Mouse (Mus musculus): ENCODE measurements around the gene Dst. TPM values are rescaled to one million over a fixed set of nuclear protein-coding genes. Genes with fewer than 3 reads are reported as not detected.

Dst gene
- polyA plus RNA-seq, 1 experiment from 2014 or later = 17.9 TPM

DNA sequence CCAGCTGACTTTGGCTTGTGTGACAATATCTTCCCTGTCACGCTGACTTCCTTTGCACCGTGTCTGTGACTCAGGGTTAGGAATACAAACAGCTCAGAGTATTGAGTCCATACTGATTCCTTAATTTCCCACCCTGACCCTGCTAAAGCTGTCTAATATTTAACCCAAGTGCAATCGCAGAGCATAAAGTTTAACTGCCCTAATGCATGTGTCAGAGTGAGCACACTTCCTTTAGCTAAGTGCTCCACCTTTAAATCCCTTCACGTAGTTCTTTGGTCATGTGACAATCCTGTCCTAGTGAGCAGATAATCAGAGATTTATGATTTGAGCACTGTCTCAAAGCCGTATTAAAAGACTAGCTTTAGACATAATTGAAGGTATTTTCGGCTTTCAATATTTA is 212.6 kb downstream of the Dst start:
- H3K4me2 ChIP-seq = peak overlapping the region; percentile 66
- H3K36me3 ChIP-seq = no peaks in the 10 kb centered on the region
- peaks cover 75% of the 10 kb centered on the region for H3K4me1 ChIP-seq
- no peak for ATAC-seq (ENCODE audit: extremely low read depth, insufficient number of reproducible peaks, low FRiP score, low TSS enrichment)
- no peaks in the 10 kb centered on the region for H3K9me3 ChIP-seq
- H3K4me3 ChIP-seq = peak overlapping the region; percentile 43
- 40% methylated on average over 6 of the region's 6 CpGs for WGBS
- H3K9ac ChIP-seq = peak overlapping the region; percentile 80
- H3K27ac ChIP-seq (replicated peaks) = peak overlapping the region; percentile 92
- H3K27me3 ChIP-seq (replicated peaks) = no peaks in the 10 kb centered on the region

DNA sequence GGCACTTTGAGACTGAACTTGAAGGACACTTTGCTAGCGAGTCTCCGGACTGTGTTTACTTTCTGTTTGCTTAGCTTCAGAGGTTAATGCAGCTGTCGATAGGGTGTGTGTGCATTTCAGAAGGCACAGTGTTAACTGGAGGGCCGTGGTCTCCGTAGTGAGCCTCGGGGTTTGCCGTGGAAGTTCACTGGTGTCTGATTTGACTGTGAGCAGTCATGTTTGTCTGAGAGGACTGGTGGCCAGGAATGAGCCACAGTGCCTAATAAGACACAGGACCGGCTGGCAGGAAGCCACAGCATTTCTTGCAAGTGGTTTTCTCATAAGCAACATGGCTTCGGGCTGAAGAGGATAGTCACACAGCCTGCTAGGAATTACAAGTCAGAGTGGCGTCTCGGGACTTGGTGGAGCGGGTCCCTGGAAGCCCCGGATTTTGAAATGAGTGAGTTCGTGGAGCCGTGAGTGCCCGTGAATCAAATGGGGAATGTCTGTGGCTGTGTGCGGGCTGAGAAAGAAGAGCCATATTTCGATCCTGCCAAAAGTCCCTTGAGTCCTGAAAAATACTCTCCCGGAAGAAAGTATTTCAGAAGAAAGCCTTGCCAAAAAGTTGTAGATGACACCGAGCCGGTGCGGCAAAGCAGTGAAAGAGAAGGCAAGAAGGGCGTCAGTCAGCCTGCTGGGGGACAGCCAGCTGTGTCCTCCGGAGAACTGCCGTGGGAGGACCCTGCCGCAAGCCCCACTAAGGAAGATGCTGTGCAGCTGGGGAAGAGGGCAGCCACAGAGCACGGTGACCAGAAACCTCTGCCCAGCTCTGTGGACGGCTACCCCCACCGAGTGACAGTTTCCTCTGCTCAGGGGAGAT is 213.4 kb downstream of the Dst start:
- H3K4me1 ChIP-seq = peaks cover 74% of the 10 kb centered on the region
- peak overlapping the region; percentile 43 for H3K4me3 ChIP-seq
- H3K9me3 ChIP-seq = no peaks in the 10 kb centered on the region
- no peak for ATAC-seq (ENCODE audit: extremely low read depth, insufficient number of reproducible peaks, low FRiP score, low TSS enrichment)
- peak overlapping the region; percentile 80 for H3K9ac ChIP-seq
- peak overlapping the region; percentile 66 for H3K4me2 ChIP-seq
- H3K27ac ChIP-seq (replicated peaks) = peak overlapping the region; percentile 92
- WGBS = 44% methylated on average over 29 of the region's 29 CpGs
- H3K27me3 ChIP-seq (replicated peaks) = no peaks in the 10 kb centered on the region
- H3K36me3 ChIP-seq = no peaks in the 10 kb centered on the region

DNA sequence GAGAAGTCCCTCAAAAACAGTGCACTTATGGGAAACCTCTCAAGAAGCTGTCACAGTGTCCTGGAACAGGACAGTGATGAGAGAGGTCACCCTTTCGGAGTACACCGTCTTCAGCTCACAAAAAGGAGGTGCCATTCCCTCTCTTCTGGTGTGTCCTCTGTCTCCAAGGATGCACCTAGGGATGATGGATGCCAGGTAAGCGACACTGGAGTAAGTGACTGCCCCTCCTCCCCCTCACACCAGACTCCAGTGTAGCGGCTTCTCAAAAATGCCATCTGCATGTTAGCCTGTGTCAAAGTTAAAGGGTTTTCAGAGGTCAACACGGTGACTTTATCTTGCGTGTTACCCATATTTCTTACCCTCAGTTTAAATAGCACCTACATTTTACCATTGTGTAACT is 214.2 kb downstream of the Dst start:
- no peaks in the 10 kb centered on the region for H3K27me3 ChIP-seq (replicated peaks)
- H3K9ac ChIP-seq = peak overlapping the region; percentile 47; the same call in 1 of the 2 replicates
- no peaks in the 10 kb centered on the region for H3K36me3 ChIP-seq
- peaks cover 74% of the 10 kb centered on the region for H3K4me1 ChIP-seq
- H3K9me3 ChIP-seq = no peaks in the 10 kb centered on the region
- H3K4me3 ChIP-seq = peak overlapping the region; percentile 43
- H3K4me2 ChIP-seq = peak overlapping the region; percentile 66
- peak overlapping the region; percentile 92 for H3K27ac ChIP-seq (replicated peaks)
- ATAC-seq (ENCODE audit: extremely low read depth, insufficient number of reproducible peaks, low FRiP score, low TSS enrichment) = no peak
- 69% methylated on average over 6 of the region's 6 CpGs for WGBS

DNA sequence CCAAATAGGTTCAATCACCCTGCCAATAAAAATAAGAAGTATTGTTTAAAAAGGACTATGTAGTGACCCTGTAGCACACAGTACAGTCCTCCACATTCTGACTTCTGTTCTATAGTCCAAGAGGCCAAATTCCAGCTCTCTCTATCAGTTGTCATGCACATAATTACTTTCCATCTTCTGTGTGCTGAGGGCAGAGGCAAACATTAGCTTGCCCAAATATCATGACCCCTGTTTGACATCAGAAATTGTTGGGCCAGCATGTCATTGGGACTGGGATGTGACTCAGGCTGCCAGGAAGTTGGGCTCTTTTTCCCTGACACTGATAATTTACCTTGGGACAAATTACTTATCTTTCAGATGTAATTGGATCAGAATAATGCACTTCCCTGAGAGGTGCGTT is 214.9 kb downstream of the Dst start:
- peak overlapping the region; percentile 43 for H3K4me2 ChIP-seq
- H3K4me3 ChIP-seq = no peak overlapping the region

DNA sequence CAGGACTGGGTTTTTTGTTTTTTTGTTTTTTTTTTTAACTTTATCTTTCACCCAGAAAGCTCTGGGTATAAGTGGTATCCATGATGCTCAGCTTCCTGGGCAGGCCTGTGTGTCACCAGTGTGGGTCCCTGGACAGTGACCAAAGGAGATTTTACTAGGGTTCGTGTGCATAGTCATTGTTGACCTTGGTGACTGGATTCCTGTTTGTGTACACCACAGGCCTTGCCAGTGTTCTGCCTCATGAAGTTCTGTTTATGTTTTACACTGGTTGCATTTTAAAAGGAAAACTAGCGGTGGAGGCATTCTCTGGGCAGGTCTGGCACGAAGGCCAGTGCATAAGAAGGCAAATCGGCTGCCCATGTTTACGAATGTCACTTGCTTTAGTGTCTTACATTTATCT is 215.3 kb downstream of the Dst start:
- H3K9me3 ChIP-seq = no peaks in the 10 kb centered on the region
- H3K27me3 ChIP-seq (replicated peaks) = no peaks in the 10 kb centered on the region
- no peak overlapping the region for H3K4me3 ChIP-seq
- peak overlapping the region; percentile 43 for H3K4me2 ChIP-seq
- H3K36me3 ChIP-seq = no peaks in the 10 kb centered on the region
- H3K4me1 ChIP-seq = peaks cover 81% of the 10 kb centered on the region
- H3K27ac ChIP-seq (replicated peaks) = peak overlapping the region; percentile 70
- 59% methylated on average over 5 of the region's 5 CpGs for WGBS
- no peak for ATAC-seq (ENCODE audit: extremely low read depth, insufficient number of reproducible peaks, low FRiP score, low TSS enrichment)
- H3K9ac ChIP-seq = no peak overlapping the region

More for the DNA sequence above, 214.9 kb downstream of the Dst start:
- Histone ChIP-seq H3K4me1 (peaks cover 80% of the 10 kb centered on the region), H3K27ac (replicated peaks) (peak overlapping the region; percentile 70), H3K9ac (no peak overlapping the region), H3K27me3 (replicated peaks) (no peaks in the 10 kb centered on the region), H3K36me3 (no peaks in the 10 kb centered on the region), H3K9me3 (no peaks in the 10 kb centered on the region)
- 26% methylated on average over 1 of the region's 1 CpGs for WGBS
- ATAC-seq (ENCODE audit: extremely low read depth, insufficient number of reproducible peaks, low FRiP score, low TSS enrichment) = no peak

DNA sequence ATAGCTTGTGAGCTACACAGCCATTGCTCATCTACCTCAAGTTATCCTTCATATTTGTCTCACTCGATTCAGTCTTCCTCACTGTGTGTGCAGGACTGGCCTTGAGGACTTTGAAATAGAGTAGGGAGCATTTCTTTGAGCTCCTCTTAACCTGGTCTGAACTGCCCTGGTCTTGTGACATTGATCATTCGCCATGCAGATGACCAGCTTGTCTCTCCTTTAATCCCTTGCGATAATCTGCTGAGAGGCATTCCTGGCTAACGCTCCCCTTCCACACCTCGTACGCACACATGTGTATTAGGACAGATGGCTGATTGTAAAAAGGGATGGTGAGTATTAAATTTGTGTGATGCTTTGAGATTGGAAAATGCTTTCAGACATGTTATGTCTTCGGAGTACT is 216.4 kb downstream of the Dst start:
- Histone ChIP-seq H3K9me3 (no peaks in the 10 kb centered on the region), H3K4me2 (no peak overlapping the region), H3K4me3 (no peak overlapping the region), H3K27ac (replicated peaks) (no peak overlapping the region), H3K36me3 (no peaks in the 10 kb centered on the region), H3K27me3 (replicated peaks) (no peaks in the 10 kb centered on the region), H3K9ac (no peak overlapping the region), H3K4me1 (peaks cover 92% of the 10 kb centered on the region)
- WGBS = 74% methylated on average over 7 of the region's 7 CpGs
- no peak for ATAC-seq (ENCODE audit: extremely low read depth, insufficient number of reproducible peaks, low FRiP score, low TSS enrichment)

DNA sequence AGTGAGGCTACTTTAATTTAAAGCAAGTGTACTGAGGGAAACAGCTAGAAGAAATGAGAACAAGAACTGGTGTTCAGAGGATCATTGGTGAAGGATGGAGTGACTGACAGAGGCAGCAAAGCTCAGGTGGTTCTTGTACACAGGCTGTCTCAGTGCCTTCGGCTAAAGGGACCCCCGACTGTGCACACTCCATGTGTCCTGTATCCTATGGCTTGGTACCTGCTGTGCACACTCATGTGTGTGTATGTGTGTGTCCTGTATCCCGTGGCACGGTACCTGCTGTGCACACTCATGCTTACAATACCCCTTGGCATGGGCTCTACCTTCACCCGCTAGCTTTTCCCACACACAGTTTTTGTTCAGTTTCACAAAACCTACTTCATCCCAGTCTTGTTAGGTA is 217.1 kb downstream of the Dst start:
- H3K27ac ChIP-seq (replicated peaks) = peak overlapping the region; percentile 34; the same call in 1 of the 2 replicates
- H3K27me3 ChIP-seq (replicated peaks) = no peaks in the 10 kb centered on the region
- H3K9ac ChIP-seq = peak overlapping the region; percentile 34; the same call in 1 of the 2 replicates
- H3K4me1 ChIP-seq = peaks cover 95% of the 10 kb centered on the region
- H3K4me3 ChIP-seq = no peak overlapping the region
- H3K9me3 ChIP-seq = no peaks in the 10 kb centered on the region
- no peak for ATAC-seq (ENCODE audit: extremely low read depth, insufficient number of reproducible peaks, low FRiP score, low TSS enrichment)
- 87% methylated on average over 5 of the region's 5 CpGs for WGBS
- no peak overlapping the region for H3K4me2 ChIP-seq
- no peaks in the 10 kb centered on the region for H3K36me3 ChIP-seq

DNA sequence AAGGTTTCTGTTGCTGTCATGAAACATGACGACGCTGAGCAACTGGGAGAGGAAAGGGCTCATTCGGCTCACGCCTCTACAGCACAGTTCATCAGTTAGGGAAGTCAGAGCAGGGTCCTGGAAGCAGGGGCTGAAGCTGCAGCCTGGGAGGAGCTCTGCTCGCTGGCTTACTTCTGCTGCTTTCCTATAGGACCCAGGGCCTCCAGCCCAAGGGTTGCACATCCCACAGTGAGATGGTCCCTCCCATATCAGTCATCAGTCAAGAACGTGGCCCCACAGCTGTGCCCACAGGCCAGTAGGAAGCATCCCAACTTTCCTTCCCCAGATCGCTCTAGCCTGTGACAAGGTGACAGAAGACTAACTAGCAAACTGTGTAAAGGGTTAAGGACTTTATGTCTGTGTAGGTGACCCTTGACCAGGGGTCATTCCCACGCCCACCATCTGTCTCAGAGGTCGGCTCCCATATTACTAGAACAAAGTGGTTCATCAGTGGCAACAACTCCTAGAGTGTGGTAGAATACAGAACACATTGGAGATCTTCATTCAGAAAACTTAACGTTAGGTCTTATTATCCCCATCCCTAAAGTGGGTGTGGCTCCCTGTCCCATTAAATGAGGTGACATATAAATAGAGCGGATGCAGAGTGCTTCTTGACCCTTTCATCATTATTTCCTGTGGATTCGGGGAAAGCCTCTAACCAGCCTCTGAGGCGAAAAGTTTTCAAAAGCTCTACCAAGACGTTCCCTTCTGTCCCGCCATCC is 219.9 kb downstream of the Dst start:
- peak overlapping the region; percentile 95 for H3K27ac ChIP-seq (replicated peaks)
- no peaks in the 10 kb centered on the region for H3K9me3 ChIP-seq
- H3K4me2 ChIP-seq = no peak overlapping the region
- H3K4me3 ChIP-seq = no peak overlapping the region
- 55% methylated on average over 15 of the region's 15 CpGs for WGBS
- H3K27me3 ChIP-seq (replicated peaks) = no peaks in the 10 kb centered on the region
- no peak for ATAC-seq (ENCODE audit: extremely low read depth, insufficient number of reproducible peaks, low FRiP score, low TSS enrichment)
- H3K4me1 ChIP-seq = peaks cover 95% of the 10 kb centered on the region
- H3K36me3 ChIP-seq = no peaks in the 10 kb centered on the region
- peak overlapping the region; percentile 33 for H3K9ac ChIP-seq

DNA sequence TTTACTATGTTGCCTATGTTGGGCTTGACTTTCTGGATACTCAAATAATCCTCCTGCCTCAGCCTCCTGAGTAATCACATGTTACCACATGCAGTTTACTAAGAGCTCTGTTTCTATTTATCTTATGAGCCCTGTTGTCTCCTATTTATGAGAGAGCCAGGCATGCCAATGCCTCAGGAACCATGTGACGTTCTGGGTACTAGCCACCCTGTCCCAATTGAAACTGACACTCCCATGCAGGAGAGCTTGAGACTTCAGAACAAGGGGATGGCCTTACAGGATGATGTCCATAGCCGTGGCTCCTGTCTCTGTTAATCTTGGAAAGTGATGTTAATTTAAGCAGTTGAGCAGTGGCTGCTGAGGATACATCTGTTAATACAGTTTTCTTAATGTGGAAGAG is 220.8 kb downstream of the Dst start:
- WGBS = 61% methylated on average over 2 of the region's 2 CpGs
- H3K4me1 ChIP-seq = peaks cover 95% of the 10 kb centered on the region

DNA sequence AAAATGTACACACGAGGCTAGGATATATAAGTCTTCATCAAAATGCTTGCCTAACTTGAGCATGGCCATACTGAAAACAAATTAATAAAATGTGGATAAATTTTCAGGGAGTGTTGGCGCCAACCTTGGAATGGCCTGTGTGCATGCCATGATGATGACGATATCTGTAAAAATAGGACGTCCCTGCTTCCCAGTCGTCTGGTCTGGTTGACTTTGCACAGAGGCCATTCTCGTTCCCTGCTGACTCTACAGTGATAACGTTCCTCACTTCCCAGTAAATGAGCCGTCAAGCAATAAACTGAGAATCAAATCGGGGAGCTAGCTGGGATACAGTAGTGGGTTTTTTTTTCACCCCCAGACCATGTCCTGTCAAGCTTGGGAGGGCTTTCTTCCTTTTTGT is 221.7 kb downstream of the Dst start:
- H3K4me2 ChIP-seq = peak overlapping the region; percentile 47
- peak overlapping the region; percentile 95 for H3K27ac ChIP-seq (replicated peaks)
- H3K4me1 ChIP-seq = peaks cover 95% of the 10 kb centered on the region
- WGBS = 23% methylated on average over 9 of the region's 9 CpGs
- peak overlapping the region; percentile 58 for H3K9ac ChIP-seq
- no peak overlapping the region for H3K4me3 ChIP-seq
- H3K36me3 ChIP-seq = no peaks in the 10 kb centered on the region
- no peaks in the 10 kb centered on the region for H3K27me3 ChIP-seq (replicated peaks)
- H3K9me3 ChIP-seq = no peaks in the 10 kb centered on the region
- no peak for ATAC-seq (ENCODE audit: extremely low read depth, insufficient number of reproducible peaks, low FRiP score, low TSS enrichment)

More for the DNA sequence above, 220.8 kb downstream of the Dst start:
- H3K36me3 ChIP-seq = no peaks in the 10 kb centered on the region
- H3K9ac ChIP-seq = no peak overlapping the region
- H3K27me3 ChIP-seq (replicated peaks) = no peaks in the 10 kb centered on the region
- ATAC-seq (ENCODE audit: extremely low read depth, insufficient number of reproducible peaks, low FRiP score, low TSS enrichment) = no peak
- no peak overlapping the region for H3K4me2 ChIP-seq
- H3K4me3 ChIP-seq = no peak overlapping the region
- H3K9me3 ChIP-seq = no peaks in the 10 kb centered on the region
- H3K27ac ChIP-seq (replicated peaks) = peak overlapping the region; percentile 95

DNA sequence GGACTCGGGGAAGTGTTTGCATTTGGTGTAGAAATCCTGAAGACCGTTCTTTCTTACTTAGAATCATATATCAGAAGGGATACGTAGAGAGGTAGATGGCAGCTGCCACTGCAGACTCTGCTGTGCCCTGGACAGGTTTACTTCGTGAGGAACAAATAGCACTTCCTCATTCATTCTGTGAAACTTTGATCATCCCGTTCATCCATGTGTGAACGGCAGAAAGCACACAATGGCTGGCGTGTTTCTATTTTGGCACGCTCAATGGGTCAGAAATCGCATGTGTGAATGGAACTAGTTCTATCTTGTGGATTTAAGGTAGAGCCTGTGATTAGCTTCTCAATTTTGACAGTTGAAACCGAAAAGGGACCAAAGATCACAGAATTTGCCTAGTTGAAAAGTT is 222.8 kb downstream of the Dst start:
- no peaks in the 10 kb centered on the region for H3K9me3 ChIP-seq
- H3K4me2 ChIP-seq = no peak overlapping the region
- H3K36me3 ChIP-seq = peaks cover 8% of the 10 kb centered on the region
- no peak overlapping the region for H3K9ac ChIP-seq
- no peak overlapping the region for H3K4me3 ChIP-seq
- 89% methylated on average over 10 of the region's 10 CpGs for WGBS
- no peak for ATAC-seq (ENCODE audit: extremely low read depth, insufficient number of reproducible peaks, low FRiP score, low TSS enrichment)
- no peaks in the 10 kb centered on the region for H3K27me3 ChIP-seq (replicated peaks)
- H3K4me1 ChIP-seq = peaks cover 90% of the 10 kb centered on the region
- H3K27ac ChIP-seq (replicated peaks) = peak overlapping the region; percentile 95

All from heart, embryonic 13.5 days (tissue).